Mouse (Mus musculus) brain, embryonic 14.5 days (tissue): ENCODE measurements around the gene Jup. TPM values are rescaled to one million over a fixed set of nuclear protein-coding genes. Genes with fewer than 3 reads are reported as not detected.

Experiments
- DNase-seq: peaks from one replicate; pipeline ENCODE4 v3.0.0-alpha.2; 2011; ENCODE audit warnings: low read depth
- CTCF ChIP-seq: fragments of 200-500 bp; IDR thresholded peaks from 2 replicates; pipeline ENCODE4 v1.5.1; 2012; ENCODE audit warnings: inconsistent platforms, mild to moderate bottlenecking, moderate library complexity, borderline replicate concordance; ENCODE audit not compliant: insufficient read depth, insufficient read length; ENCODE audit errors: extremely low read depth
- POLR2A ChIP-seq: fragments of 200-500 bp; IDR thresholded peaks from 2 replicates; pipeline ENCODE4 v1.6.1; 2012; ENCODE audit warnings: mild to moderate bottlenecking, inconsistent platforms, borderline replicate concordance; ENCODE audit not compliant: poor library complexity, insufficient read depth, insufficient read length, severe bottlenecking; ENCODE audit errors: extremely low read depth
- polyA plus RNA-seq: library from polyadenylated mRNA; depleted of rRNA; stranded (reverse); fragments of >200 nt; gene quantifications from 2 replicates; pipeline ENCODE4 v1.2.3, GENCODE M21; 2012

The Jup gene
- polyA plus RNA-seq, 1 experiment = 94.2 TPM

DNA sequence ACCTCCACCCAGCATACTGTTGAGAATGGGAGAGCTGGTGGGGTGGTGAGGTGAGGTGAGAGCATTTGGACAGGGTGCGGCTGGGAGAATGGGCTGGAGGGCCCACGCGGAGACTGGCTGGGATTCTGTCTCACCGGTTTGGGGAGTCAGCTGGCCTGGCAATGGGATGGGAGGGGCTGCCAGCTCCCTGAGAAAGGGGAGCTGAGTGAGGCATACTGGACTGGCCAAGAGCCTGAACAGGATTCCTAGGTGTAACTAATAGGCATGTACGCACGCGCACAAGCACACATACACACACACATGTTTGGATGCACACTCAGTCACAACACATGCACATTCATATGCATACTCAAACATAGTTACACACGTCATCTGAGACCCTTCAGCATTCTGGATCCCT, 8.7 kb upstream of the Jup start:
- TF ChIP-seq CTCF (no peak), POLR2A (no peak)
- no peak for DNase-seq

DNA sequence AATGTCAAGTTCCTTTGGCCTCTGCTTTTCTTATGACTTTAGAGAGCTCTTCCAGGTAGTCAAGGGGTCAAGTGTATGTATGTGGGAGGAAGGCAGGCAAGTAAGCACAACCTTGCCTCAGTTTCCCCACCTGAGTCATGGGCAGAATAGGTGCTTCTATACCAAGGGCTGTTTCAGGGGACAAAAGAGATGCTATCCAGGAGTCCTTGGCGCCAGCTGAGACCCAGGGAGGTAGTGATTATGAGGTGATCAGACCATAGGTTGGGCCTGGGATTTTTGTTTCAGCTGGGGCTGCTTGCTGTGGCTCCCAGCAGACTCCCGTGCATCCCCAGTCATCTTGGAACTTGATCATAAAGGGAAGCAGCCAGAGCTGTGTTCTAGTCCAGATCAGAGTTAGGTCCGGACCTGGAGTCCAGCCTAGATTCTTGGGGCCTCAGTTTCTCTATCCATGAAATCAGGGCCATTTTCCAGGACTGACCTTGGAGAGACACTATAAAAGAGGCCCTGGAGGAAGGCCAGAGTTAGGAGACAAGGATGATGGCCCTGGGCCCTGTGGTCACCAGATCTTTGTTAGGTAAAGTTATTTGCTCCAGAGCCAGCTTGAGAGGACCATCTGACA, 7.0 kb upstream of the Jup start:
- TF ChIP-seq CTCF (no peak), POLR2A (no peak)
- no peak for DNase-seq

DNA sequence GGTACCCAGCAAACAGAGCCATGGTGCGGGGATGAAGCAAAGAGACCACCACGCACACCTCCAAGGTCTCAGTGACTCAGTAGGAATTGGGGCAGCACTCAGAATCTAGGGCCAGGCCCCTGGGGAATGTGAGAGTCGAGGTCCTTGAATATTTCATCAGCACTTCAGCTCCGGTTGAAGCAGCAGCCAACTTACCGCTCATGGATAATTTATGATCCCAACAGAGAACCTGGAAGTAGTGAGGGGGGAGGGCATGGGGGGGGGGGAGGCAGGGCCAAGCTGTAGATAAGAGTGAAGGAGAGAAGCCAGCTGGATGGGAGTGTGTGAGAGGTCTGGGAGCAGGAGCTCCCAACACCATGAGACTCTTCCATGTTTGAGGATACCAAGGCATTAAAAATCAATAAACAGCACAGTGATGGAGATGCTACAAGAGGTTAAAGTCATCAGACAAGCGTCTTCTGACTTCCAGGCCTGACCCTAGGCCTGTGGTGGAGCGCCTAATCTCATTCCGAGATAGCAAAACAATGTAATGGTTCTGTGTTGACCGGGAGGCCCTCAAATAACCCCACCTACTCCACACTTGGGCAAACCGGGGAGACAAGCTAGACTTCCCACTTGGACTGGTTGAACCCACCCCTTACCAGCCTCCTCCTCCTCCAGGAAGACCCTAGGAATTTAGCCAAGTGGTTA, 6.0 kb upstream of the Jup start:
- TF ChIP-seq CTCF (no peak), POLR2A (no peak)

DNA sequence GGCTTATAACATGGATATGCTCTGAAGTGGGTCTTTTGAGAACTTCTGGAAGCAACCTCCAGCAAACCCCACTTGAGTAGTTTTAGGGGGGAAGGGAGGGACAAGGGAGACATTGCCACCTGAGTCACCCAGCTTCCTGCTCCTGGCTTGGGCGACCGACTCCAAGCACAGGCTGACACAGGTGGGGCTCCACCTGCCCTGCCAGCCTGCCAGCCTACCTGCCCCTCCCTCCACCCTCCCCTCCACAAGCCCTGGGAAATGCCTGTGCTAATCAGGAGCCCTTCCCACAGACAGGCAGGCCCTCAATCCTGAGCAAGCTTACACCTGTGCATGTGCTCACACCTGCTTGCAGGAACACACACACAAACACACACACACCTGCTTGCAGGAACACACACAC, 5.1 kb upstream of the Jup start:
- no peak for TF ChIP-seq CTCF
- TF ChIP-seq POLR2A = no peak

More for the DNA sequence above, 6.0 kb upstream of the Jup start:
- DNase-seq = peak; percentile 40

DNA sequence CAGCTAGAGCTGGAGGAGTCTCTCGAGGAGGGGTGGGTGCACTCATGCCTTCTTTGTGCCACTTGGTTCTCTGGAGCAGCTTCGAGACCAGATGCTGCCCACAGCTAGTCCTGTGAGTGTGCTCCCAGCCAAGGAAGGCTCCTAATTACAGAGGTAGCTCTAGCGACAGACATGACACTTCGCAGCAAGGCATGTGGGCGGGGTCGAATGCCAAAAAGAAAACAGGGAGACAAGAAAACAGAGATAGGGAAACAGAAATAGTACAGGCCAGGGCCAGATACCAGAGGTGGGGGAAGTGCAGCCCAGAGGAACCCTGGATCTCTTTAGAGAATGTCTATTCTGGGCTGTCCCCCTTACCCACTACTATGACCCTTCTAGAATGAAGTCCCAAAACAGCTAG, 4.7 kb upstream of the Jup start:
- peak; percentile 23 for DNase-seq
- TF ChIP-seq POLR2A (no peak), CTCF (no peak)

More for the DNA sequence above, 5.1 kb upstream of the Jup start:
- no peak for DNase-seq

DNA sequence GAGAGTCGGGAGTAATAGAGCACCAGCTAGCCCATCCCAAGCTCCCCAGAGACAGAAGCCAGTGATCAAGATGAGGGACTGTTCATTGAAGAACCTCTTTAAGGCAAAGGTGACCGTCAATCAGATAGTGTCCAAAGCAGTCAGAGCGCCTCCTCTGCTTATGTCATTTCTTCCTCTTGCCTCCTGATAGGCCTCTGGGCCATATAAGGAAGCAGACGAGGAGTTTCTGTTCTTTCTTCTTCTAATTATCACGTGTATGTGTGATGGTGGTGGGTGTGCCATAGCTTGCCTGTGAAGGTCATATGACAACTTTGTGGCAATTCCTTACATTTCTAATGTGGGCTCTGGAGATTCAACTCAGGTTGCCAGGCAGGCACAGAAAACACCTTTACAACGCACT, 3.3 kb upstream of the Jup start:
- no peak for TF ChIP-seq POLR2A
- TF ChIP-seq CTCF = no peak
- no peak for DNase-seq

DNA sequence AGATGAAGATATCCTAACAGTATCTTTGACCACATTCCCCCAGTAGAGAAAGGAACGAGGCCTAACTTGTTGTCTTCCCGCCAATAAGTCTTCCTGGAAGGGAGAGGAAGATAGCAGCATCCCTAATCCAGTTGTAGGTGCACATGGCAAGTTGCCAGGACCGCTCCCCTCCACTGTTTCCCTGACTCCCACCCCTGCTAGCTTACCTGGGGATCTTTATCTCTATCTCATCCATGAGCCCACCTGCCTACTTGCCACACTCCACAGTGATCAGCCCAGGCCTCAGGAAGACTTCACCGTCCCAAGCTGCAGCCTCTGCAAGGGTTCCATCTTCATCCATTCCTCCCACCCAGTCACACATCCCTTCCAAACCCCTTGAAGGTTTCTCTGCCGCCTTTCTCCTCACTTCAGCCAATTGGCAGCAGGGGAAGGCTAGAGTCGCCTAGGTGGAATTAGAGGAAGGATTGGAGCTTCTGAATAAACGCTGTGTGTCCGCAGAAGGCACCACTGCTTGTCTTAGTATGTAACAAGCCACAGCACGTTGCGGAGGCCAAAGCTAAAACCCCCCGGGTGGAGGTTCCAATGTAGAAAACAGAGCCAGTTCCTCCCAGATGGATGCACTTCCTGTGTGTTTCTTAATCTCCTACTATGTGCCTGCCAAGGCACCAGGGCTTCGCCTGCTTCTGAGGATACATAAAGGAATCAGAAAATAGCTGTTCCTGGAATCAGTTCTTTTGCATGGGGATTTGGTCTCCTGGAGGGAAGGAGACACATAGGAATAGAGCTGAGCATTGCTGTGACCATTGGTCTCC, 2.4 kb upstream of the Jup start:
- no peak for DNase-seq
- TF ChIP-seq POLR2A (no peak), CTCF (no peak)

DNA sequence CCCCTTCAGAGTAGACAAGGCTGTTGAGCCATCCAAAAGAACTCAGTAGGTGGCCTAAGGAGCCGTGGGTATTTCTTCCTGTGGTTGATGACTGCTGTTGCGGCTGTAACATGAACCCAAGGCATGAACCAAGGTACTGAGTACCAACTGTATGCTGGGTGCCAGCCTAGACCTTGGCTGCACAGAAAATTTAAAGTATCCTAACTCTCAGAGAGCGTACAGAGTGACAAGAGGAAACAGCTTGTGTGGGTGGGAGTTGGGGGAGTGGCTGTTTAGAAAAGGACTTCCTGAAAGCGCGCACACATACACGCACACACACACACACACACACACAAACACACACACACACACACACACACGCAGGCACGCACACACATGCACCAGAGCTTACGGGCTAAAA, 1.8 kb upstream of the Jup start:
- no peak for TF ChIP-seq CTCF
- no peak for TF ChIP-seq POLR2A
- no peak for DNase-seq

DNA sequence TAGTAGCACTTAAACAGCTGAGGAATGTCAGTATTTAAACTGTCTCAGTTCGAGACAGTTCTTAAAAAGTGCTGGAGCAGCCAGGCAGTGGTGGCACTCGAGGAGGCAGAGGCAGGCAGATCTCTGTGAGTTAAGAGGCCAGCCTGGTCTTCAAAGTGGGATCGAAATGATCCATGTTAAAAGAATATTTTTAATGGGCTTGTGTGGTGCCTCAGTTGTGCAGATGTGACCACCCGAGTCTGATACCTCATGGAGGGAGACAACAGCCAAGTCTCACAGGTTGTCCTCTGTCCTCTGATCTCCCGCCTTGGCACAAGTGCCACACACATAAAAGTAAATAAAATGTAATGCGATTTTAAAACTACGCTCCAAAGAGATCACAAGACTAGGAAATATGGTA, 954 bp upstream of the Jup start:
- DNase-seq = no peak
- TF ChIP-seq CTCF (no peak), POLR2A (no peak)

DNA sequence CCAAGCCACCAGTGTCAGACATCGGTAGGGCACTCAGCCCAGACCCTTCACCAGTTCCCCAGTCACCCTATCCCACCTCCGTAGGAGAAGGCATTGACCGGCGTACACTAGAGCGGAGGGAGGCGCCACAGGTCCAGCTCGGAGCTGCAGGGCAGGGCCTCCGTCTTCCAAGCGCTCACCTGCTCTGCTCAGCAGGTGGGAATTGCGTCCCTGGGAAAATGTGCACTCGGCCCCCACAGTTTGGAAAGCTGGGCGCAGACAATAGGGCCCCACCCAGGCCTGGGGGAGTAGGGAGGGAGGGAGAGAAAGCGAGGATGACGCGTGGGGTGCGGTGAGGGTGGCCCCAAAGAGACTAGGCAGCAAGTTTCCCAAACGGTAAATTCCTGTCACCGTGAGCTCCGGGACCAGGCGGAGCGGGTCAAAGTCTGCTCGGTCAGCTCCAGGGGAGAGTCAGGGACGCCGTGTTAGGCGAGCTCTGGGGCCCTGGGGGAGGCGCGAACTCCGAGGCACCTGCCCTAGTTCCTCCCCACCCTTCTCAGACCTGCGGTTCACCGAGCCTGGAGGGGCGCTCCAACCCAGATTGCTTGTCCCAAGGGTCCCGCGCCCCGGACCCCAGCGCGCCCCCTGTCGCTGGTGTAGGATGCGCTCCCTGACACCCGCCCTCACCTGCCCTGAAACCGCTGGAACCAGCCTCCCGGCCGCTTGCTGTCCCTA, 520 bp downstream of the Jup start:
- peak; percentile 20 for DNase-seq
- TF ChIP-seq CTCF = no peak
- TF ChIP-seq POLR2A = no peak

DNA sequence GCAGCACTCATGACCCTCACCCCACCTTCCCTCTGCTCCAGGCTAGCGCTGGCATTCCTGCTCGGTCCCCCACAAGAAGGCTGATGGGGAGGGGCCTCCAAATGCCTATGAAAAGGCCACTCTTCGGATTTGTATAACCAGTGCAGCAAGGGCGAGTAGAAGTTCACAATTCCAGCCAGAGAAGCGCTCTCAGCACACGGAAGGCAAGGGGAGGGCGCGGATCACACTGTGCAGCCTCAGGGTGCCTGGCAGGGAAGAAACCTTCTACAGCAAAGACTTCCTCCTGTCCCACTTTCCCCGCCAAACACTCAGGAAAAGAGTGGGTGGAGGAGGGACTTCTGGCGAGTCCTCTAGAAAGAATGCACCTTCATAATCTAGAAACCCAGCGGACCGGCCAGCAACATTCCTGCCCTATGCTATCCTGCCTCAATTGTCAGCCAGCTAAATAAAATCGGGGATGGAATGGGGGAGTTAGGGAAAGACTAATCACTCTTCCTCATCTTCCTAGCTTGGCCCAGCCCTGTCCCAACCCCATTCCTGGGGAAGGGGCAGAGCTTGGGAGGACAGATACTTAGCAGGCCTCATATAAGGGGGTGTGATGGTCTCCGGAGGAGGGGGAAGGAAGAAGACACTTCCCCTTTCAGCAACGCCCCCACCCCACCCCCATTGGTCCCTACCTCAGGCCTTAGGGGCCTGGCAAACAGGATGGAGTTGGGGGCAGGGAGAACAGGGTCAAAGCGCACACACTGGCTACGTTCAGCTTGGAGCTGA, 1.5 kb downstream of the Jup start:
- TF ChIP-seq CTCF (no peak), POLR2A (no peak)
- no peak for DNase-seq

DNA sequence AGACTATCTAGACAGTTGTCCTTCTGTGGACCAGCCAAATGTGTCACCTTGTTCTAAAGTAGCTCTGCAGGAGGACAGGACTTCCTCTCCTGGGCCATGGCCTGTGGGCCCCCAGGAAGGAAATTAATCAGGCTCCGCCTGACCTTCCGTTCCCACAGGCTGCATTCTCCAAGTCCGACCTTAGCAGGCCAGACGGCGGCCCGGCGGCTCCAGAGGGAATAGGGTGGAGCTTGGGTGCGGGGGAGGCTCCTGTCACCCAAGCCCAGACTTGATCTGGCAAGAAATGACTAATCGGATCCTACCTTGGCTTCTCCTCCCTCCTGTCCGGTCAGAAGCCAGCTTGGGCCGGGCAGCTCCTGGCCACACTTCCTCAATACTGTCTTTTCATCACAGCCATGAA, 2.4 kb downstream of the Jup start:
- no peak for DNase-seq
- no peak for TF ChIP-seq CTCF
- no peak for TF ChIP-seq POLR2A
